Mouse (Mus musculus) embryonic facial prominence, embryonic 13.5 days (tissue): ENCODE data around the gene Sycp2. TPM values are rescaled to one million over a fixed set of nuclear protein-coding genes. Genes with fewer than 3 reads are reported as not detected.
A peak's percentile ranks its signal among the peaks of the same experiment; 100 is the strongest.

Source experiments
- ATAC-seq: fragments of 200-750 bp; cut with Nextera tagmentation; 2 replicates; pipeline ENCODE4 v1.8.0; 2017; ENCODE audit warnings: low read depth; ENCODE audit not compliant: insufficient number of reproducible peaks, insufficient read depth, low FRiP score, low TSS enrichment
- H3K27ac ChIP-seq: fragments of 300-500 bp; sonication (generic); 2 replicates; pipeline ENCODE4 v1.5.1; 2015; ENCODE audit warnings: moderate library complexity, mild to moderate bottlenecking, inconsistent platforms
- H3K27me3 ChIP-seq: fragments of 300-500 bp; sonication (generic); 2 replicates; pipeline ENCODE4 v1.6.1; 2015; ENCODE audit warnings: mild to moderate bottlenecking, inconsistent platforms
- H3K36me3 ChIP-seq: fragments of 300-500 bp; sonication (generic); 2 replicates; pipeline ENCODE4 v1.6.1; 2015; ENCODE audit warnings: mild to moderate bottlenecking, inconsistent platforms
- H3K4me1 ChIP-seq: fragments of 300-500 bp; sonication (generic); 2 replicates; pipeline ENCODE4 v1.6.1; 2015; ENCODE audit warnings: inconsistent platforms
- H3K4me2 ChIP-seq: fragments of 300-500 bp; sonication (generic); 2 replicates; pipeline ENCODE4 v1.6.1; 2015; ENCODE audit warnings: moderate library complexity, mild to moderate bottlenecking, inconsistent platforms
- H3K4me3 ChIP-seq: fragments of 300-500 bp; sonication (generic); 2 replicates; pipeline ENCODE4 v1.5.1; 2015; ENCODE audit warnings: mild to moderate bottlenecking, inconsistent platforms
- H3K9ac ChIP-seq: fragments of 300-500 bp; sonication (generic); 2 replicates; pipeline ENCODE4 v1.6.1; 2015; ENCODE audit warnings: mild to moderate bottlenecking, inconsistent platforms
- H3K9me3 ChIP-seq: fragments of 300-500 bp; sonication (generic); 2 replicates; pipeline ENCODE4 v1.6.1; 2016; ENCODE audit warnings: inconsistent platforms
- WGBS: fragments of 180-500 bp; shearing (Covaris S2); methylation state at CpG from one replicate; pipeline ENCODE4 v1.1.7; 2015; ENCODE audit warnings: mixed read lengths; 5-methylcytosine and 5-hydroxymethylcytosine counted together
- polyA plus RNA-seq: library from polyadenylated mRNA; unstranded; fragments of >200 nt; fragmentation: Nextera tagmentation; extraction: Ambion mirVana; gene quantifications from 2 replicates; pipeline ENCODE4 v1.2.1, GENCODE M21; 2015

Gene Sycp2
- 0.06 and 0.10 TPM in 2 replicates for polyA plus RNA-seq

DNA sequence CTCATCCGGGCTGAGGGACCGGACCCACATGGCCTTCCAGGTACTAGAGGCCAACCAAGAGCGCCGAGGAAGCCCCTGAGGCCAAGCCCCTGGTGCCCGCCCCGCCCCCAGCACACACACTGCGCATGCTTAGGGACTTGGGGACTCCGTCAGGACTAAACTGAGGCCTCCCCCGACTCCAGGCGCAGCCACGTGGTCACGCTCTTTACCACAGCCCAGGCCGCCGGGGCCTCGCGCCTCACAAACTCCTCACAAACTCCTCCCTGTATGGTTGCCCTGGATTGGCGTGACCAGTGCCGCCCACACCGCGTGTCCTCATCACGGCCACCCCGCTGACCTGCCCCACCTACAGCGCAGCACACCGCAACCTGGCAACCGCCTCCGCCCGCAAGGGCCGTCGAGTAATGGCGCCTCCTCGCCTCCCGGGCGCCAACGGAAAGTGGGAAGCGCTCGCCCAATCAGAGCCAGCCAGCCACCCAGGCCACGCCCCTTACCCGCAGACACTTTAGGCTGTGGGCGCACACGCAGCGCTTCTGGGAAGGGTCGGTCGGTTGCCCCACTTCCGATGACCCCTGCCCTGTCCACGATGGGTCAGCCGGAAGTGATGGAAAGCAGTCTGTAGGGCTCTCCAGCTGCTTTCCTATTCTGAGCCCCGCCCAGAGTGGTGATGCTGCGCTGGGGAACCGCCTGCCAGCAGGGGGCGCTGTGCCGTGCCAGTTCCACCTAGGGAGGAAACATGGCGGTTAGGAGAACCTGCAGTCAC is at the start of gene Sycp2:
TSS of gene Sycp2 (minus strand) at position 633 of the 763 bp plus-strand sequence.
- ATAC-seq, result peak; percentile 52; the same call in 1 of the 2 replicates
- H3K4me1 ChIP-seq, result no peaks in the 10 kb centered on the region

DNA sequence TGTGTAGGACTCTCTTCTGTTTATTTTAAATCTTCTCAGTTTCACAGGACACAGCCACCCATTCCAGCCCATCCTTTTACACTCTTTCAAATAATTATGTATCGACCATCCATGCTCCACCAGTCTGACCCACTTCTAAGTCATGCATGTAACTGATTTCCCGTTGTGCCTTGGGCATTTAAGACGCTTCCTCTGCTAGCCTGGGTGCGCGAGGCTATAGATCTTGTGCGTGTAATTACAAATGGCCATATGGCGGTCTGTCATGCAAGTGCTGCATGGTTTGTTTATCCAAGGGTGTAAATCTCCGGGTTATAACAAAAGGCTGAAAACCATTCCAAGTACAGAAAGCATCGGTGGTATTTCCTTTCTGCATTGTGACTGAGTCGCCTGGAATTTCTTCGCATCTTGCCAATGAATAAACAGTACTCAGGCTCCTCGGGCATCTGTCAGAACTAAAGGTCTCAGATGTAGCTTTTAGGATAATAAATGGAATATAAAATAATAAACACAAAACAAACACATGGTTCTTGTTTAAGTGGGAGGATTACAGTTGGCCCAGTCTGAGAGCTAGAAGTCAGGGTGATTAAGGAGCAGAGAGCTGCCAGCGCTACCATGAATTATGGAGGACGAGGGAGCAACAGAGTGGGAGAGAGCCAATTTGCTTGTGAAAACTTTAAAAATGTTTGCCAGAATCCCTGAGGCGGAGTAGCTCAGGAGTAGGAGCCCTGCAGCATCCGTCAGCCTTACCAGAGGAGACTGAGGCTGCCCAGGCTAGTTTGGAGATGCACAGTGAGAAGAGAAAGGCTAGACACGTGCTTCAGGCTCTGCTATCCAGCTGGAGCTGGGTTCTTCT is 47.4 kb upstream of the Sycp2 start:
- ATAC-seq, result peak; percentile 79
- H3K27ac ChIP-seq, result peak overlapping the region; percentile 78
- peaks cover 13% of the 10 kb centered on the region for H3K4me1 ChIP-seq
- H3K9ac ChIP-seq, result no peak overlapping the region
- H3K36me3 ChIP-seq, result no peaks in the 10 kb centered on the region
- H3K4me2 ChIP-seq, result peak overlapping the region; percentile 40
- 13% methylated on average over 17 of the region's 17 CpGs for WGBS
- no peaks in the 10 kb centered on the region for H3K27me3 ChIP-seq
- H3K4me3 ChIP-seq, result no peak overlapping the region
- H3K9me3 ChIP-seq, result no peaks in the 10 kb centered on the region

More for the DNA sequence above, at the start of gene Sycp2:
- H3K4me2 ChIP-seq, result no peak within 1 kb of the TSS
- 87% methylated on average over 52 of the region's 52 CpGs for WGBS
- peaks cover 4% of the 10 kb centered on the region; the same call in 1 of the 2 replicates for H3K27me3 ChIP-seq
- H3K9me3 ChIP-seq, result peaks cover 4% of the 10 kb centered on the region; the same call in 1 of the 2 replicates
- H3K36me3 ChIP-seq, result no peaks in the 10 kb centered on the region
- no peak within 1 kb of the TSS for H3K9ac ChIP-seq
- H3K27ac ChIP-seq, result no peak within 1 kb of the TSS
- no peak within 1 kb of the TSS for H3K4me3 ChIP-seq

DNA sequence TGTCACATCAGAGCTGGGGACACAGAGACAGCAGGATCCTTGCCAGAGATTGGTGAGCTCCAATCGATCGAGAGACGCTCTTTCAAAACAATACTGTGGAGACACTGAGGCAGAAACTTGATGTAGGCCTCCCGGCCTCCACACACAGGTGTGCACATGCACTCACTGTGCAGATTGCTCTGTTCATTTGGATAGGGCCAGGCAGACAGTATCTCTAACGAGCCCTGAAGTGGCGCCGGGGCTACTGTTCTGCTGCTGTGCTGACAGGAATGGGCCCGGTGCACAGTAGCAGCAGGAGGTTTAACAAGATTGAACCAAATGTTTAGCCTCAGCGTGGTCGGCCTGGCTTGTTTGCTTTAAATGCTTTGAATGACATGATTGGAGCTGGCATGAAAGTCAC is 43.5 kb upstream of the Sycp2 start:
- WGBS, result 67% methylated on average over 10 of the region's 10 CpGs
- Histone ChIP-seq H3K9ac (no peak overlapping the region), H3K4me2 (no peak overlapping the region), H3K9me3 (no peaks in the 10 kb centered on the region), H3K27ac (no peak overlapping the region), H3K36me3 (no peaks in the 10 kb centered on the region), H3K27me3 (no peaks in the 10 kb centered on the region), H3K4me3 (no peak overlapping the region), H3K4me1 (peaks cover 13% of the 10 kb centered on the region)
- ATAC-seq, result no peak

GRCm38 (mm10) chr2:178450236-178450635 is 42.8 kb upstream of the Sycp2 start:
- no peaks in the 10 kb centered on the region for H3K27me3 ChIP-seq
- 3% methylated on average over 2 of the region's 2 CpGs for WGBS
- H3K4me3 ChIP-seq, result no peak overlapping the region
- H3K9me3 ChIP-seq, result no peaks in the 10 kb centered on the region
- peaks cover 8% of the 10 kb centered on the region for H3K4me1 ChIP-seq
- ATAC-seq, result no peak
- H3K4me2 ChIP-seq, result no peak overlapping the region
- no peak overlapping the region for H3K9ac ChIP-seq
- no peaks in the 10 kb centered on the region for H3K36me3 ChIP-seq
- no peak overlapping the region for H3K27ac ChIP-seq

- Histone ChIP-seq H3K4me3 (no peak overlapping the region), H3K4me2 (no peak overlapping the region), H3K9ac (no peak overlapping the region), H3K27me3 (no peaks in the 10 kb centered on the region), H3K36me3 (no peaks in the 10 kb centered on the region), H3K9me3 (no peaks in the 10 kb centered on the region), H3K4me1 (no peaks in the 10 kb centered on the region), H3K27ac (no peak overlapping the region)
- ATAC-seq, result no peak
- WGBS, result 72% methylated on average over 4 of the region's 4 CpGs
These were observed 41.9 kb upstream of the Sycp2 start for GRCm38 (mm10) chr2:178449386-178449785.

- H3K36me3 ChIP-seq, result no peaks in the 10 kb centered on the region
- 37% methylated on average over 9 of the region's 9 CpGs for WGBS
- H3K9me3 ChIP-seq, result no peaks in the 10 kb centered on the region
- H3K4me3 ChIP-seq, result no peak overlapping the region
- ATAC-seq, result no peak
- H3K4me1 ChIP-seq, result peaks cover 17% of the 10 kb centered on the region; the same call in 1 of the 2 replicates
- H3K27me3 ChIP-seq, result no peaks in the 10 kb centered on the region
- no peak overlapping the region for H3K4me2 ChIP-seq
- no peak overlapping the region for H3K9ac ChIP-seq
- H3K27ac ChIP-seq, result no peak overlapping the region
These were observed 29.8 kb upstream of the Sycp2 start for GRCm38 (mm10) chr2:178437311-178437710.

- H3K4me2 ChIP-seq, result no peak overlapping the region
- H3K27ac ChIP-seq, result no peak overlapping the region
- no peak for ATAC-seq
- no peak overlapping the region for H3K9ac ChIP-seq
- 57% methylated on average over 2 of the region's 2 CpGs for WGBS
- H3K4me1 ChIP-seq, result peaks cover 20% of the 10 kb centered on the region
- no peaks in the 10 kb centered on the region for H3K9me3 ChIP-seq
- H3K36me3 ChIP-seq, result no peaks in the 10 kb centered on the region
- H3K4me3 ChIP-seq, result no peak overlapping the region
- H3K27me3 ChIP-seq, result no peaks in the 10 kb centered on the region
These were observed 26.4 kb upstream of the Sycp2 start for GRCm38 (mm10) chr2:178433903-178434302.

DNA sequence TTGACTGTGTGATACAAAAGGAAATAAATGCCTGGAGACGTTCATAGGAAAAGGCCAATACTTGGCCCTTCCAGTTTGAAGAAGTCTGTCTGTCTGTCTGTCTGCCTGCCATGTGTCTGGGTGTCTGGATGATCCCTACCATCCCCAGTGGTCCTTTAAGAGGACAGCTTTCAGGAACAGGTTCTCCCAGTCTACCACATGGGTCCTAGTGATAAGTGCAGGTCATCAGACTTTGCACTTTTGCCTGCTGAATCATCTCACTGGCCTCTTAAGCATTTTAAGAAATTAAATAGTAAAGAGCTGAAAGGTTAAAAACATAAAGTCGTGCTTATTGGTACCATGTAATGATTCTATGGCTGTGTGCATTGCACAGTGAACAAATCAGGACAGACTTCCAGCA is 26.0 kb upstream of the Sycp2 start:
- H3K4me1 ChIP-seq, result peaks cover 20% of the 10 kb centered on the region
- no peaks in the 10 kb centered on the region for H3K36me3 ChIP-seq
- WGBS, result 73% methylated on average over 2 of the region's 2 CpGs
- ATAC-seq, result no peak
- H3K4me3 ChIP-seq, result no peak overlapping the region
- H3K9ac ChIP-seq, result no peak overlapping the region
- H3K27ac ChIP-seq, result no peak overlapping the region
- no peaks in the 10 kb centered on the region for H3K27me3 ChIP-seq
- no peak overlapping the region for H3K4me2 ChIP-seq
- H3K9me3 ChIP-seq, result no peaks in the 10 kb centered on the region

DNA sequence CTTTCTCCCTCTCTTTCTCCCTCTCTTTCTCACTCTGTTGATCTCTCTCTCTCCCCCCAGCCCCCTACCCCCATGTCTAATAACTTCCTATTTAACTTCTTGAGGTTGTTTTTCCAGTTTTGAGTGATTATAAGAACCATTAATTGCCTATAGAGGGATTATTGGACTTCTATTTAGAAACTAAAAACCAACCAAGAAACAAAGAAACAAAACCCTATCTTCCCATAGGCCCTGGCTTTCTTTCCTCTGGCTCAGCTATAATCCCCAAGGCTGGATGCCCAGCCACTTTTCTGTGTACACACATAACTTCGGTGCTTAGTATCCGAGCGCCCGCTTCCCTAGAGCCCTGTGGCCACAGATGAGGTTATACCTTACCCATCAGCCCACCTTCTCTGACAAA is 22.7 kb upstream of the Sycp2 start, which contains the start of gene Cdh26:
TSS of gene Cdh26 (plus strand) at position 301 of the 400 bp plus-strand sequence.
- no peak within 1 kb of the TSS for H3K9ac ChIP-seq
- H3K4me3 ChIP-seq, result no peak within 1 kb of the TSS
- H3K4me2 ChIP-seq, result no peak within 1 kb of the TSS
- 93% methylated on average over 4 of the region's 4 CpGs for WGBS
- peaks cover 6% of the 10 kb centered on the region; the same call in 1 of the 2 replicates for H3K27me3 ChIP-seq
- ATAC-seq, result no peak
- no peak within 1 kb of the TSS for H3K27ac ChIP-seq
- H3K36me3 ChIP-seq, result no peaks in the 10 kb centered on the region
- H3K9me3 ChIP-seq, result no peaks in the 10 kb centered on the region
- peaks cover 12% of the 10 kb centered on the region for H3K4me1 ChIP-seq

- H3K9ac ChIP-seq, result no peak overlapping the region
- no peaks in the 10 kb centered on the region for H3K9me3 ChIP-seq
- H3K4me2 ChIP-seq, result no peak overlapping the region
- H3K27me3 ChIP-seq, result peaks cover 6% of the 10 kb centered on the region; the same call in 1 of the 2 replicates
- 82% methylated on average over 6 of the region's 6 CpGs for WGBS
- no peak for ATAC-seq
- peaks cover 8% of the 10 kb centered on the region for H3K4me1 ChIP-seq
- H3K27ac ChIP-seq, result no peak overlapping the region
- H3K4me3 ChIP-seq, result no peak overlapping the region
- no peaks in the 10 kb centered on the region for H3K36me3 ChIP-seq
These were observed 21.9 kb upstream of the Sycp2 start for GRCm38 (mm10) chr2:178429426-178429825.

DNA sequence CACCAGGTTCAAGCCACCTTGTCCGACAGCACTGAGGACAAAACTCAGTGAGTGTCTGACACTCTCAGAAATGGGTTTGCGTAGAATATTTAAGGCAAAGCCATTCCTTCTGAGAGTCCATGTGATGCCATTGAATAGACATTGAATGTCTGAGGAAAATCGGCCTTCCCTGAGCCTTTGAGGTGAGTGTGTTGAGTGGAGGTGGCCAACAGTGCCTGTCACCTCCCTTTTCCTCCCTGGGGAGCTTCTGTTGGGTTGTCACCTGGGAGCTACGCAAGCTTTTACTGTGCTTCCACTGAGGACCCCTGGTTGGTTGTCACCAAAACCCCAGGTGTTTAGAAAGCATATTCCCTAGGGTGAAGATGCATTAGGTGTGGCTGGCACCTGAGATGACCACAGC is 21.2 kb upstream of the Sycp2 start:
- ATAC-seq, result no peak
- H3K4me1 ChIP-seq, result peaks cover 3% of the 10 kb centered on the region
- whole genome bisulfite sequencing, result 86% methylated on average over 4 of the region's 4 CpGs
- no peak overlapping the region for H3K27ac ChIP-seq
- H3K4me2 ChIP-seq, result no peak overlapping the region
- peaks cover 6% of the 10 kb centered on the region; the same call in 1 of the 2 replicates for H3K27me3 ChIP-seq
- no peaks in the 10 kb centered on the region for H3K36me3 ChIP-seq
- no peak overlapping the region for H3K4me3 ChIP-seq
- H3K9ac ChIP-seq, result no peak overlapping the region
- no peaks in the 10 kb centered on the region for H3K9me3 ChIP-seq
